Mouse (Mus musculus) A20 (cell line): ENCODE results near the gene Olfm4.

Experiments used
- DNase-seq: peaks from one replicate; pipeline ENCODE4 v3.0.0-alpha.2; 2011; ENCODE audit warnings: low read depth, low spot score

The Olfm4 gene

DNA sequence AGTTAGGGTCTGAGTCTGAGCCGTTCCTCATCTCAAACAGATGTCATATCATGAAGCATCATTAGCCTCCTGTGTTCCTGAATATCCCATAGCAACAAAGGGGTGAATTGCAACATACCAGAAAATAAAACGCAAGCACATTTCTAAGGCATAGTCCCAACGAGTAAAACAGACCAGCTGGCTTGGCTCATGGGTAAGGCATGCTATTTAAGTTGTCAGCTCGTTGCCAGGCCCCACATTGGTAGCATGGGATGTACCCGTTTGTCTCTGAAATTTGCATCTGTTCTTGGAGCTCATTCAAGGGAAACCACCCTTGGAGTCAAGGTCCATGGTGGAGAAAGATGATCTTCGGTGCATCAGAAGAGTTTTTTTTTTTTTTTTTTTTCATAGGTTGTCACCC is 42.2 kb downstream of the Olfm4 start:
- no peak for DNase-seq

DNA sequence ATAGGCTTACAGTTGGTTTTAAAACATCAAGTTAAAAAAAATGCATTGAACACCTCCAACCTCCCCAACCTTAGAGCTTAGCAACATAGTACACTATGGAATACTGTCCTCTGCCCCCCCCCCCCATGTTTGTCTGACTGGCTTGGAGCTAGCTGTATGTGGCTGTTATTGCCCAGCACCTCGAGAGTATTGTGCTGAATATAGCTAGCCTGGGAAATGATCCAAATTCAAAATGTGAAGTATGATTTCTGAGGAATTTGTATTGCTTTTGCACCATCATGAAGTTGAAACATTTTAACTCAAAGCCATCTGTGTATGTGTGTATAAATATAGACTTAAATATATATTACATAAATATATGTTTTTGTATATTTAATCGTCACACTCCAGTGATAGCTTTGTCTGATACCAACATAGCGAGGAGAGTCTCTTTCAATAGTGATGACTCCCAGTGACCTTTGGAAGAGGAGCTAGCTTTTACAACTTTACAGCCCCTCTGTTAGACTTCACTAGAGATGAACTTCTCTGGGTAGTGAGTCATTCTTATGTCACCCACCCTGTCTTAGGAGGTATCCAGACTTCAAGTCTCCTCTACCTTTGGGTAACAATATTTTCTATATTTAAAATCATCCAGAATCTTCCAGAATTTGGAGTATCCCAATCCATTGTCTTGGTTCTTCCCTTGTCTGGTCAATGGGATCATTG is 45.6 kb downstream of the Olfm4 start:
- DNase-seq, result no peak

GRCm38 (mm10) chr14:80039645-80040272 is 55.9 kb downstream of the Olfm4 start:
- DNase-seq, result no peak

DNA sequence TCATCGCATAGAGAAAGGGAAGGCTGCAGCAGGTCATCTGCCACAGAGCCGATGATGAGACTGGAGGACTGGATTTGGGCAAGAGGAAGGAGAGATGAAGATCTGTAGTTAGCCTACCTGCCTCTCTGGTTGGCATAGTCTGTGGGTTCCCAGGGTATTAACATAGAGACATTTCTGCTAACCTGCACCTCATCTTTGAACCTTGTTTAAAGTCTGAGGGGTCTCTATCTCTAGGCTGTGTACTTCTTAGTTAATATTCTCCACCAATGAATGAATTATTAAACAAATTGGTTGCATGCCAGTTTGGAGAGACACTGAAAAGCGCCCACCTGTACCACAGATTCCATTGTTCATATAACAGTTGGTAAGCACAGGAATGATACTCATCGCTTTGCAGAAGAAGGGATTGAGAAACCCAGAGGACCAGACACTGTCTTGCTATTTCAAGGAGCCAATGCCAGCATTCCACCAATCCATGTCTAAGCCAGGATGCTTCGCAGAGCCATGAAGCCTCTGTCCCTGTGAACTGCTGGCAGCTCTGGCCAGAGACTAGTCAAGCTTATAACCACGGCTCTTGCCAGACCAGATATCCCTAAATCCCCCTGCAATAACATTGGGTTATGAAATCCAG is 62.3 kb downstream of the Olfm4 start:
- DNase-seq, result no peak

DNA sequence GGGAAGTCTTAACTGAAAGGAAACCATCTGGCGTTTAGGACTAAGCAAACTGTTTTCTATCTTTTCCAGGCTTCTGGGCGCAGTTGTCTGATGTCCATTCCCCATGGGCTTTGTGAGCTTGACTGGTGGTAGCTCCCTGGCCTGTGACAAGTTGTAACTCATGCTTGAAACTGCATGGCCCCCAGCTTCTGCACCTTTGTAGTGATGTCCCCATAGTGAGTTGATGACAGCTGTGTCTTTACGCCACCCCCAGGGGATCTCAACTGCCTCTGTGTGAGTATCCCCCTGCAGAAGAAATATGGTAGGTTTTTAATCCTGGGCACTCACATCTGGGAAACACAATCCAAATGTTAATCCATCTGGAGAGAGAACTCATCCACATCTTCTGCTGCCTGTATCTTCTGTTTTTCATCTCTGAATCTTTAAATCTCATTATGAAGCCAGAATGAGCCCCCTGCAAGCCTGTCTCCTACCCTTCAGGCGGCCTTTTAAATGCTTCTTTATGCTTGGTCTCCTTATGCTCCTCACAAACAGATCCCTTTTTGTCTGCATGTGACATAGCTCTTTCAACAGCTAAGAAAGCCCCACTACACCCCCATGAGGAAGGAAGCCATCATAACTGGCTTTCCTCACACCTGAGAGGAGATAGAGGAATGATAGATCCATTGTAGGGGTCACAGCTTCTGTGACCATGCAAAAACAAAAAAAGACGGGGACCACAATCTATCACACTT is 63.7 kb downstream of the Olfm4 start:
- no peak for DNase-seq

DNA sequence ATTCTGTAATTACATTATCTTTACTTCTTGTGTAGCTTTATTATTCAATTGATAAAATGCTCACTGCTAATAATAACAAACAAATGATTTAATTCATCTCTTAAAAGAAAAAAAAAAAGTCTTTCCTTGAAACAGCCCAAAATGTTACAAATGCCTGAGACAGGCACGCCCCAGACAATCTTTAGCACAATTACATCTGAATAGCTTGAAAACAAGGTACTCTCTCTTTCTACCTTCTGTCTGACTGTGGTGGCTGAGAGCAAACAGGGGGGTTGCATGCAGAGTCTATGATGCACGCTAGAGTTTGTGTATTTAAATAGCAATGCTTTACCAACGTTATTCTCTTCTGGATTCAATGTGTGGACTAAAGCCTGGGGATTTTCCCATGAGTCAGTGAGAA is 71.8 kb downstream of the Olfm4 start:
- no peak for DNase-seq

DNA sequence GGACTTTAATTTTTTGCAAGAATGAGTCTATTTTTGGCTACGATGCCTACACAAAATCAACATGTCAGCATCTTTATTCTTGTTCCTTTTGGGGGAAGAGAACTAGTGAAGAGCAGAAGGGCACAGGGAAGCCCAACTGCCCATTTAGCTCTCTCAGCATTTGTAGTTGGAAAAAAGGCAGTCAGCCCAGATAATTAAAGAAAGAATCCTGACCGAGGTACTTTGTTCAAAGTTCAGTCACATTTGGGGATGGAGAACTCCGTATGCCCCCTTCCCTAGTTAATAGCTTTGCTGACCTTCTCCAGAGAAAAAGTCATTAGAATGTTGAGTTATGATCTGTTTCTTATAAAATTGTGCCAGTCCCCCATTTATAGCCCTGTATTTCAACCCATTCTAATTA is 77.8 kb downstream of the Olfm4 start:
- no peak for DNase-seq

GRCm38 (mm10) chr14:80062896-80063295 is 79.0 kb downstream of the Olfm4 start:
- DNase-seq, result no peak

DNA sequence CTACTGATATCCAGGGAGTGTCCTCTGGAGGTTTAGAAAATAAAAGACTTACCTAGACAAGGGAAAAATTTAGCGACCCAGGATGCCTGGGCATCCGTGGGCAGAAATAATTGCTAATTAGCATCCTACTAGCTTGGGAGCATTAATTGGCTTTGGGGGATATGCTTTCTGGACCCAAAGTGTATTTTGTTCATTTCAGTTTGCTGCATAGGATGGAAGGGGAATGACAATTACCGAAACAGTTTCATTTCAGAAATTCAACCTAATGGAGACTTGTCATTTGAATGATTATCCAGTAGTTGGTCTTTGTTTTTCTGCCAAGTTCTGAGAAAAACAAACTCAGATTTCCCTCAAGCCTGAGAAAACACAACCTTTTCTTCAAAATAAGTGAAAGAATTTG is 86.7 kb downstream of the Olfm4 start:
- no peak for DNase-seq
